Mouse (Mus musculus): ENCODE results near the gene Gcnt2. TPM values are rescaled to one million over a fixed set of nuclear protein-coding genes. Genes with fewer than 3 reads are reported as not detected.

Gene Gcnt2
- polyA plus RNA-seq, 2 experiments, result 0.51 to 1.2 TPM

DNA sequence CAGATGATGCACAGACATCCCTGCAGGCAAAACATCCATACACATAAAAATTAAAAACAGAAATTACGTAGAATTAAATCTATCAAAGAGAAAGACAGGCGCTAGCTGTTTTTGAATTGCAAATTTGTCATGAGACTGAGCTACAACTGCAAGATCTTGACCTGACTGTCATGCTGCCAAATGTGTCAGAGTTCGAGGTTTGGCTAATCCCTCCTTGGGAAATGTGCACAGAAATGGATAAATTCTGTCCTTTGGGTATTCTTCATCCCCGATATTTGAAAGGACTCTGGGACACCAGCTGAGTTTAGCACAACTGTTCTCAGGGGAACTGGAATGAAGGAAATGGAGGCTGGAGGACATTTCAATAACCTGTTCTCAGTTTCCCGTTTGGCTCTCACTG lies 41.7 kb downstream of the Gcnt2 start:
- Histone ChIP-seq H3K9ac (replicated peaks) (no peak overlapping the region), H3K9me3 (ENCODE audit: control insufficient read depth, low read length) (no peaks in the 10 kb centered on the region), H3K4me3 (ENCODE audit: insufficient read depth in 1 of 2, low read depth in 2 of 2, low read length in 2 of 2) (no peak overlapping the region), H3K27me3 (ENCODE audit: control insufficient read depth, insufficient read depth, low read length) (no peaks in the 10 kb centered on the region), H3K4me2 (ENCODE audit: low read depth) (no peak overlapping the region), H3K36me3 (replicated peaks; ENCODE audit: control insufficient read depth, insufficient read depth, low read depth) (no peaks in the 10 kb centered on the region), H3K4me1 (replicated peaks; ENCODE audit: control insufficient read depth in 2 of 2, insufficient read depth in 2 of 2, low read length in 1 of 2) (peaks cover 0 to 5% of the 10 kb centered on the region in 2 experiments; a peak in 1 of 4 replicates), H3K27ac (no peak overlapping the region)
- ATAC-seq (ENCODE audit: insufficient read depth) (no peak), DNase-seq (ENCODE audit: low read depth in 3 of 3, low spot score in 3 of 3) (no peak)
- TF ChIP-seq CTCF (IDR thresholded peaks at IDR 0.05; ENCODE audit: low read depth) (no peak), EP300 (IDR thresholded peaks at IDR 0.05; ENCODE audit: low read depth) (no peak)
- WGBS (ENCODE audit: insufficient replicate concordance), result 56% methylated on average over 5 of the region's 5 CpGs

DNA sequence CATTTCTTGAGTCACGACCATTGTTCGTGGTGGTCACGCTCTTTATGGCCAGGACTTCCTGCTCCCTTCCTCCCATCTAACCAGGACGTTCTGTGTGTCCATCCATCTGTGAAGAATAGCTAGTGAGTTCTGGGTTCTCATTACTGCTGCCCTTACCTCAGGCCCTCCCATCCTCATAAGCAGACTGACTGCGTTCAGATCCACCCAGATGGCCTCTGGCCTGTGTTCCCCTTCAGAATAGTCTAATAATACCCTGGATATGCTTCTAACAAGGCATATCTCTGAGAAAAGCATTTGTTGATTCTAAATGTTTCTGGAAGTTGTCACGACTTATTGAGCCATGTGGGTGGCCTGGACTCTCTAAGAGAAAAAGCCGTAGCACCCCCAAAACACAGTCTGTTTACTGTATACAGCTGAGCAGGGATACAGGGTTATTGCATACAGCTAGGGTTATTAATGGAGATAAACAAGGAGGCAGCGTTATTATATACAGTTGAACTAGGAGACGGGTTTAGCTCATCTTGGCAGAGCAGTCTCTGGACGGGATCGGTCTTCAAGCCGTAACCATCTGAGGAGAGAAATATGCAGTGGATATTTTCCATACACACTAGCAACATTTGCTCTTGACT lies 42.4 kb downstream of the Gcnt2 start:
- no peak for TF ChIP-seq CTCF (IDR thresholded peaks at IDR 0.05; ENCODE audit: low read depth)
- H3K36me3 ChIP-seq (replicated peaks; ENCODE audit: control insufficient read depth, insufficient read depth, low read depth), result no peaks in the 10 kb centered on the region
- no peak overlapping the region for H3K4me2 ChIP-seq (ENCODE audit: low read depth)
- WGBS (ENCODE audit: insufficient replicate concordance), result 63% methylated on average over 12 of the region's 12 CpGs
- peaks cover 0 to 5% of the 10 kb centered on the region in 2 experiments; a peak in 1 of 4 replicates for H3K4me1 ChIP-seq (replicated peaks; ENCODE audit: control insufficient read depth in 2 of 2, insufficient read depth in 2 of 2, low read length in 1 of 2)
- ATAC-seq (ENCODE audit: insufficient read depth), result no peak
- H3K9me3 ChIP-seq (ENCODE audit: control insufficient read depth, low read length), result no peaks in the 10 kb centered on the region
- no peak for DNase-seq (ENCODE audit: low read depth in 3 of 3, low spot score in 3 of 3)
- no peak overlapping the region for H3K4me3 ChIP-seq (ENCODE audit: insufficient read depth in 1 of 2, low read depth in 2 of 2, low read length in 2 of 2)
- no peak overlapping the region for H3K9ac ChIP-seq (replicated peaks)
- no peaks in the 10 kb centered on the region for H3K27me3 ChIP-seq (ENCODE audit: control insufficient read depth, insufficient read depth, low read length)
- H3K27ac ChIP-seq, result no peak overlapping the region

DNA sequence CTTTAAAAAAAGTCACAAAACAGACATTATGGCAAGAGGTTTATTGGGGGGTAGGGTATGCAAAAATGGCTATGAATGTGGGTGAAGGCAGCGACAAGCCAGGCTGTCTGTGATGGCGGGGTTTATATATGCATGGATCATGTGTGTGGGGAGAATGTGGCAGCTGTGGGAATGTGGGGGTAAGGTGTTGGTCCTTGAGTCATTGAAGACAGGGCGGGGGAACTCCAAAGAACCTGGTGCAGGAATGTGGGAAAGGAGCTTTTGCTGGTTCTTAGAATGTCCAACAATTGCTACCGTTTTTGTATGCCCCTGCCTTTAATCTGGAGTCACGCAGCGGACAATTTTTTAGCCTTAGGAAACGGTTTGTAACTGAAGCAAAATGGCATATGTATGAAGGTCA lies 44.5 kb downstream of the Gcnt2 start:
- TF ChIP-seq CTCF (IDR thresholded peaks at IDR 0.05; ENCODE audit: low read depth) (no peak), EP300 (IDR thresholded peaks at IDR 0.05; ENCODE audit: low read depth) (no peak)

DNA sequence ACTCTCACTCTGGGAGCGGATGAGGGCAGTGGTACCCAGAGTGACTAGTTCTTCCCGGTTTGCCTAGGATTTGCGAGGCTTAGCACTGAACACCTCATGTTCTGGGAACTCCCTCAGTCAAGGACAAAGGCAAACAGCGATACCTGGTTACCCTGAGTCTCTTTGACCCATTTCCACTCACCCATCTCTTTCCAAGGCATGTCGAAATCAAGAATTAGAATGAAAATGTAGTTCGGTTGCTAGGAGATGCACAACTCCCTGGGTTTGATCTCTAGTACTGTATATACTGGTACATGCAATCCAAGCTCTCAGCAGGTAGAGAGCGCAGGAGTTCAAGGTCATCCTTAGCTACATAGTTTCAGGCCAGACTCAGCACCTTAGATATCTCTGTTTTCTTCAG lies 47.0 kb downstream of the Gcnt2 start:
- no peak overlapping the region for H3K4me3 ChIP-seq (ENCODE audit: insufficient read depth in 1 of 2, low read depth in 2 of 2, low read length in 2 of 2)
- TF ChIP-seq EP300 (IDR thresholded peaks at IDR 0.05; ENCODE audit: low read depth) (no peak), CTCF (IDR thresholded peaks at IDR 0.05; ENCODE audit: low read depth) (no peak)
- H3K9me3 ChIP-seq (ENCODE audit: control insufficient read depth, low read length), result no peaks in the 10 kb centered on the region
- no peak overlapping the region for H3K9ac ChIP-seq (replicated peaks)
- H3K4me1 ChIP-seq (replicated peaks; ENCODE audit: control insufficient read depth in 2 of 2, insufficient read depth in 2 of 2, low read length in 1 of 2), result peaks cover 0 to 5% of the 10 kb centered on the region in 2 experiments; a peak in 2 of 4 replicates
- no peaks in the 10 kb centered on the region for H3K36me3 ChIP-seq (replicated peaks; ENCODE audit: control insufficient read depth, insufficient read depth, low read depth)
- 67% methylated on average over 7 of the region's 7 CpGs for WGBS (ENCODE audit: insufficient replicate concordance)
- no peak for DNase-seq (ENCODE audit: low read depth in 3 of 3, low spot score in 3 of 3)
- no peak for ATAC-seq (ENCODE audit: insufficient read depth)
- no peak overlapping the region for H3K4me2 ChIP-seq (ENCODE audit: low read depth)
- H3K27me3 ChIP-seq (ENCODE audit: control insufficient read depth, insufficient read depth, low read length), result no peaks in the 10 kb centered on the region
- no peak overlapping the region for H3K27ac ChIP-seq

More for the DNA sequence above, 44.5 kb downstream of the Gcnt2 start:
- H3K36me3 ChIP-seq (replicated peaks; ENCODE audit: control insufficient read depth, insufficient read depth, low read depth), result no peaks in the 10 kb centered on the region
- DNase-seq (ENCODE audit: low read depth in 3 of 3, low spot score in 3 of 3) (no peak), ATAC-seq (ENCODE audit: insufficient read depth) (no peak)
- no peak overlapping the region for H3K9ac ChIP-seq (replicated peaks)
- peaks cover 0 to 10% of the 10 kb centered on the region in 2 experiments; a peak in 2 of 4 replicates for H3K4me1 ChIP-seq (replicated peaks; ENCODE audit: control insufficient read depth in 2 of 2, insufficient read depth in 2 of 2, low read length in 1 of 2)
- H3K27me3 ChIP-seq (ENCODE audit: control insufficient read depth, insufficient read depth, low read length), result no peaks in the 10 kb centered on the region
- 68% methylated on average over 7 of the region's 7 CpGs for WGBS (ENCODE audit: insufficient replicate concordance)
- no peaks in the 10 kb centered on the region for H3K9me3 ChIP-seq (ENCODE audit: control insufficient read depth, low read length)
- H3K4me2 ChIP-seq (ENCODE audit: low read depth), result no peak overlapping the region
- H3K4me3 ChIP-seq (ENCODE audit: insufficient read depth in 1 of 2, low read depth in 2 of 2, low read length in 2 of 2), result no peak overlapping the region
- no peak overlapping the region for H3K27ac ChIP-seq

DNA sequence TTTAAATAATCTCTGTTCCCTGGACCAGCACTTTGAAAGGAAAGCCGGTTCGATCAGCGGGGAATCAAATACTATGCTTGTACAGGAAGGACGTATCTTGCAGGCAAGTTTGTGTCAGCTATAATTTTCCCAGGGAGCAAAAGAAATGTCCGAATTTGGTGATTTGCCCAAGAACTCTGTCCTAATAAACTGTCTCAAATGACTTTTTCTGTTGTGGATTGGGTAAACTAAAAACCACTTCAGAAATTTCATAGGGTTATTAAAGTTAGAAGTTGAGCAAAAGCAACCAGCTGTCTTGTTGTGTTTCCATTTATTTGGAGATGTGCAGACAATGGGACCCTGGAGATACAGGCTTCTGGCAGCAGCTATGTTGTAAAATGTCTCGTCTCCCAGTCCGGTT lies 47.7 kb downstream of the Gcnt2 start:
- TF ChIP-seq CTCF (IDR thresholded peaks at IDR 0.05; ENCODE audit: low read depth) (no peak), EP300 (IDR thresholded peaks at IDR 0.05; ENCODE audit: low read depth) (no peak)
- Histone ChIP-seq H3K36me3 (replicated peaks; ENCODE audit: control insufficient read depth, insufficient read depth, low read depth) (no peaks in the 10 kb centered on the region), H3K4me2 (ENCODE audit: low read depth) (no peak overlapping the region), H3K27me3 (ENCODE audit: control insufficient read depth, insufficient read depth, low read length) (no peaks in the 10 kb centered on the region), H3K4me3 (ENCODE audit: insufficient read depth in 1 of 2, low read depth in 2 of 2, low read length in 2 of 2) (no peak overlapping the region), H3K27ac (no peak overlapping the region), H3K9me3 (ENCODE audit: control insufficient read depth, low read length) (no peaks in the 10 kb centered on the region), H3K9ac (replicated peaks) (no peak overlapping the region), H3K4me1 (replicated peaks; ENCODE audit: control insufficient read depth in 2 of 2, insufficient read depth in 2 of 2, low read length in 1 of 2) (peaks cover 0 to 5% of the 10 kb centered on the region in 2 experiments; a peak in 2 of 4 replicates)
- 65% methylated on average over 7 of the region's 7 CpGs for WGBS (ENCODE audit: insufficient replicate concordance)
- ATAC-seq (ENCODE audit: insufficient read depth) (no peak), DNase-seq (ENCODE audit: low read depth in 3 of 3, low spot score in 3 of 3) (no peak)
